Mouse (Mus musculus): ENCODE measurements around the gene Myl9.
"Not testable (repeated sequence)": the region's sequence is repeated elsewhere in the genome, so short reads cannot be mapped to it uniquely, and the experiment has no call there.

Gene Myl9

DNA sequence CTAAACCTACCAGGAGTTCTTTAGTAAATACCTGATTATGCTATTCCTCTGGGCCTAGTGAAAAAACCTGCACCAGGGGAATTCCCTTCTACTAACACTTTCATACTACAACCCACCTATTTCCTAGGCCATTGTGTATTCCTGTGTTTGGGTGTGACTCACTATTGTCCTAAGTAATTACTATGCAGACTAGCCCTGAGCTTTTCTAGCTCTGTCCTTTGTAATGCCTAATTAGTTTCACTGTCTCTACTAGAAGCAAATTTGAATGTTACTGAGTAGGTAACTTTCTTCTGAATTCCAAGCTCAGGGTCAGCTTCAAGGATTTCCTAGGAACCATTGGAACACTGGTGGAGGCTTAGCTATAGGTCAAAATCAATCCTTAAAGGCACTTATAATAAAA, 11.1 kb downstream of the Myl9 start:
- not testable (repeated sequence) for DNase-seq

GRCm38 (mm10) chr2:156787090-156787775, 12.0 kb downstream of the Myl9 start:
- no peak for DNase-seq

- no peak for DNase-seq
These were observed 12.5 kb downstream of the Myl9 start for GRCm38 (mm10) chr2:156787776-156788105.

DNA sequence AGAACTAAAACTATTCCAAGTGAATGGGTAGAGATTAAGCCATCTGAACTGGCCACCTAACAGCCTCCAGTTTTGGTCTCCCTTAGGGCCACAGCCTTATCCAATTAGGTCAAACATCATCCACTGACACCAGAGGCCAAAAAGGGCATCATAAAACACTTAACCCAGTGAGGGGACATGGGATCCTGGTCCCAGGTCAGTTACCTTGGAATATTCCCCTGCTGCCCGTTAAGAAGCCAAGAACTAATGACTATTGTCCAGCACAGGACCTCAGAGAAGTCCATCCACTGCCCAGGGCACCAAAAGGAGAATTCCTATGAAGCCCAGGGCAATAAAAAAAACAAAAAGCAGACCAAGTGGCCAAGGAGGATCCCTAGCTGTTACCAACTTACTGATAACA, 13.6 kb downstream of the Myl9 start:
- DNase-seq: no peak

- no peak for DNase-seq
These were observed 23.3 kb downstream of the Myl9 start for GRCm38 (mm10) chr2:156798516-156798915.

DNA sequence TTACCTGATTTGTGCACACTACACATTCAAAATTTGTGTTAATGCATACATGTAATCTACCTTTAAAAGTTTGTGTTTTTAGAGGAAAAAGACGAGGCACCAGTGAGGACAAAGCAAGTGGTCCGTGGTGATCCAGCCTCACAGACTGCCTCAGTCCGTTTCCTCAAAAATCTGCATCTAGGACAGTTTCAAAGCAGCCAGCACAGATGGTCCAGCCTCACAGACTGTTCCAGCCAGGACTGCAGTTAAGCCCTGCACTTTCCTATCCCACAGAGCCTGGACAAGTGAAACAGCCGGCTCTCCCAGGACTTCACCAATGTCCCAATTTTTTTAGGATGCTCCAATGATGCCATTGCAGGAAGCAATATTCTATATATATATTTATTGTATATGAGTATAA, 25.8 kb downstream of the Myl9 start:
- DNase-seq: no peak

DNA sequence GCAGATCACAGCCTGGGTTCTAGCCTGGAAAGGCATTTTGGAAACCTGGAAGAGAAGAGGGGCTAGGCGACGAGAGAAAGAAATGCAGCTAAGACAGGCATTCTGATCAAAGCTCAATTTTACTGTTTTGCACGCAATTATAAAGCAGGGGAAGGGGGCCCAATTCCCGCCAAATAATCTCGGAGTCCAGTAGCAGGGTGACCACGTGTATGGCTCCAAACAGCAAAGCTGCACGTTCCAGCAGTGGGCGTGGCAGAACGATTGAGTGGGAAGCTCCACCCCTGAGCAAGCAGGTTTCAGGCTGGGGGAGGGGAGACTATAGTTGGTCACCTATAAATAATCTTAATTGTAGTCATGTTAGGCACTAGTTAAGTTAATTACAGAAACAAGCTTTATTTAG, 26.9 kb downstream of the Myl9 start:
- DNase-seq: not testable (repeated sequence)

DNA sequence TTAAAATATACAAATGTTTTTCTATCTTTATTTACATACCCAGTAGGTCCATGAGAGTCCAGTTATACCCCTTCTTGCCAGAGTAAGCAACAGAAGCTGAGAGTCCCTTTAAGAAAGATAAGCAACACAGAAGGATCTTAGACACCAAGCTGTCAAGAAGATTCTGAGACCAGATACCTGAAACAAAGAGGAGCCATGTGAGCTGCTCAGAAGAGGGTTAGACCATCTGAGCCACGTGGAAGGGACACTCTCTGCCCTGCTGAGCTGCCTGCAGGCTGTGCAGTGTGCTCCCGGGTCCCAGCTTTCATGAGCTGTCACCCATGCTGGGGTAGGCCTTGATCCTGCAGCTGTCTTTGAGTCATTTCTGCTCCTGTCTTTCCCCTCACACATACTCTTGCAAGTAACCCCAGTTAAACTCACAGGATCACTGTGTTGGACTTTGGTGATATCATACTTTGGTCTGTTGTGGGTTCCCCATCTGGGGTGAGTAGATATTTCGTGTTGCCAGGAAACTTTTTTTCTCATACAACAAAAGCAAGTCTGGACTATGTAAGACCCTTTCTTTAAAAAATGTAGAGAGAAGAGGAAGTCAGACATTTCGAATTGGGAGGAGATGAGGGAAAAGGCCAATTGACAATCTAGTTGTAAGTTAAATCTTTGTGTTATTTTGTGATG, 28.6 kb downstream of the Myl9 start:
- no peak for DNase-seq

DNA sequence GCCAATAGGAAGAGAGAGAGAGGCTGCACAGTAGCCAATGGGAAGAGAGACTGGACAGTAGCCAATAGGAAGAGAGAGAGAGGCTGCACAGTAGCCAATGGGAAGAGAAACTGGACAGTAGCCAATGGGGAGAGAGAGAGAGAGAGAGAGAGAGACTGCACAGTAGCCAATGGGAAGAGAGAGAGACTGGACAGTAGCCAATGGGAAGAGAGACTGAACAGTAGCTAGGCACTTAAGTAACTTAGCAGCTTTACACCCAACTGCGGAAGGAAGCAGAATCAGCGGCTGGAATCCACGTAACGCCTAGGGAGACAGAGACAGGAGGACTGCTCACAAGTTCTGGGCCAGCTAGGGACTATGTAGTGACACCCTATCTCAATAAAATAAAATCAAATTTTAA, 29.4 kb downstream of the Myl9 start:
- no peak for DNase-seq

GRCm38 (mm10) chr2:156806886-156807285, 31.7 kb downstream of the Myl9 start:
- DNase-seq: no peak

GRCm38 (mm10) chr2:156809579-156809978, 34.4 kb downstream of the Myl9 start:
- DNase-seq: peak; percentile 48 to 66

GRCm38 (mm10) chr2:156810716-156811115, 35.5 kb downstream of the Myl9 start:
- DNase-seq: no peak

DNA sequence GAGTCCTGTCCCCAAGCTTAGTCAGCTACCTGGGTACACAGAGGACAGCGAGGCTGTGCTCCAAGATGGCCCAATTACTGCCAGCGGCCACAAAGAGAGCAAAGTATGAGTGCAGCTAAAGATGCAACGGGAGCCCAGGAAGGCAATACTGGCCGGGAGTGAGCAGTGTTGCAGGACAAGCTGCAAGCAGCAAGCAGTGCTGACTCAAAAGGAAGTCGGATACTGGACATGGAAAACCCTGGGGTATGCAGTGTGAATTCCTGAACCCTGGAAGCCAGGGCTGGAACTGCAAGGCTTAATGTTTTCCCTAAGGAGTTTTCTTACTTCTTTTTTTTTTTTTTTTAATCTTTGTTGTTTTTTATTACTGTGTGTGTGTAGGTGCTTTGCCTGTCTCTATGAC, 36.3 kb downstream of the Myl9 start:
- no peak for DNase-seq

DNA sequence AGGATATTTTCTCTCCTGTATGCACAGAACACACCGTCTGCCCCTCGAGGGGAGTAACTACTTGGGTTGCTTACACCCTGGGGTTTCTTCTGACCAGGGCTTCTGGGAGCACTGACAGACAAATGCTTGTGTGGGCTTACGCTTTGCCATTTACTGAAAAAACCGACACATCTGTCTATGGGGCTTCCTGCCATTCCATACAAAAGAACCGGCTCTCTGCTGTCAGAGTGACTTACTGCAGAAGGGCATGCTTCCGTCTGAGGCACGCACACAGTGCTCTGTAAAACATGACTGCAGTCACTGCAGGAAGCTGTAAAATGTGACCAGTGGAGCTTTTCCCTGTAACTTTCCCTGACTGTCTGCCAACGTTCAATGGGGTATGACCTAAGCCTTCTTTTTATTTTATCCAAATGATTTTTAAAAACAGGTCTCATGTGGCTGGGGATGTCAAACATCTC, 39.2 kb downstream of the Myl9 start:
- DNase-seq: no peak

DNA sequence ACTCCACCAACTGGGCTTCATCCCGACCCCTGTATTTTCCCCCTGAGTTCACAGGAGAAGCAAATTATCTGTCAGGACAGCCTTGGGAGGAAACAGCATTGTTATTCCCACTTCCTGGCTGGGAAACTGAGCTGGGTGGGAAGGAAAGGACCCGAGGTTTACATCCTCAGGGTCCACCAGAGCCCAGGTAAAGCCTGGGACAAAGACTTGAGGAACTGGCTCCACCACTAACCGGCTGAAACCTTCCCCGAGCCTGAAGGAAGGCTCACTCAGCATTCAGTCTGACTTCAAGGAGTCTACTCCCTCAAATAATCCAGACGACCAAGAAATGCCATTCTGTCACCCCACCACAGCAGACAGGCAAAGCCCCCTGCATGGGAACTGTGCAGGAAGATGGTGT, 39.7 kb downstream of the Myl9 start:
- no peak for DNase-seq

DNA sequence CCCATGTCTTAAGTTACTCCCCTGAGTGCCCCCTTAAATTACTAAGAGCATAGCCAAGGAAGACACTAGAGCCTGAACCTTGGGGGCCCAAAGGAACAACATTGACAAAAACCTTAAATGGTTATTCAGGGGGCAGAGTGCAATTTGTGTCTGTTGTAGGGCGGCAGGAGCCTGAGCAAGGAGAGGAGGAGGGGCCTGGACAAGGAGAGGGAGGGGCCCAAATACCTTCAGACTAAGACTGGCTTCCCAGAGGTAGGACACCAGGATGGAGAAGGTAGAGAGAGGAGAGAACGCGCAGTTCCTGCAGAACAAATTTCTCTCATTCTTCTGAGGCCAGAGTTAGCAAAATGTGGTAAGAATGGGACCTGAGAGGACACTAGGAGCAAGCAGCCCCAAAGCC, 40.2 kb downstream of the Myl9 start:
- no peak for DNase-seq

DNA sequence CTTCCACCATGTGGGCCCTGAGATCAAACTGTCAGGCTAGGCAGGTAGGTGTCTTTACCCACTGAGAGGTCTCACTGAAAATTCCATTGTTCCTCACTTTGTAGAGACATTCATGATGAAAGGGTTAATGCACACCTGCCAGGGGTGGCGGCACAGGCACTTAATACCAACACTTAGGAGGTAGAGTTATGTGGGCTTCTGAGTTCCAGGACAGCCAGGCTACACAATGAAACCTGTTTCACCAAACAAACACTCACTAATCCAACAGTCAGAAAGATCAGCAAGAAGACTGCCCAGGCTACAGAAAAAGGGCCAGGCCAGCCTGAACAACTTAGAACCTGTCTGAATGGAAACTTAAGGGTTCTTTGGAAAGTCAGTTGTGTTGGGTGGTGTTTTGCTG, 40.9 kb downstream of the Myl9 start:
- no peak for DNase-seq

GRCm38 (mm10) chr2:156825128-156825527, 49.9 kb downstream of the Myl9 start:
- DNase-seq: not testable (repeated sequence)

All from thymus, postnatal 36 days (tissue).